In the genomic region with DNA sequence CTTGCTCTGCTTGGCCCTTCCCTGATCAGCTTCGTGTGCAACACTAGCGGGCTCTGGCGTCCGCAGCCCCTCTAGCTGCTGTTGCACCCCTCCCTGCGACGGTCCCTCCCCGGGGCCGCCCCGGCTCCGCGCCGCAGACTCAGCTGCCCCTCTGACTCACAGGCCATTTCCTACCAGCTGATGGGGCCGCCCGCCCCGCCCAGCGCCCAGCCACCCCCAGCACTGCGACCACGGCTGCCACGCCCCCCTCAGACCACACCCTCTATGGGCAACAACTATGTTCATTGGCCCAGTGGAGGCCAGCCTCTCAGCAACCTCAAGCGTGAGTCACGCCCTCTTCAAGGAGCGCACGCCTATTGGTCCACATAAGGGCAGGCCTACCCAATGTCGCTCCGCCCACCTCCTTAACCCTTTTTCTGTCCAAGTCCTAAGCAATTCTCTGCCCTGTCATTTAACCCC, we compare ENCODE assay signal across 8 mouse cellular contexts. TPM values are rescaled to one million over a fixed set of nuclear protein-coding genes. Genes with fewer than 3 reads are reported as not detected.
DNase-seq lines count a peak whose midpoint lies in the region; ATAC-seq lines count a peak whose summit lies in the region.

No protein-coding gene starts in this region.

- H3K9me3 ChIP-seq in heart, embryonic 13.5 days = no peaks in the 10 kb centered on the region
- H3K9me3 ChIP-seq in liver, embryonic 12.5 days (replicated peaks) = no peaks in the 10 kb centered on the region
- no peaks in the 10 kb centered on the region for H3K9me3 ChIP-seq in stomach, embryonic 15.5 days

- 0% methylated on average over 24 of the region's 25 CpGs for WGBS in heart, embryonic 13.5 days
- WGBS in liver, embryonic 12.5 days (ENCODE audit: insufficient replicate concordance) = 3% methylated on average over 24 of the region's 25 CpGs
- WGBS in stomach, embryonic 15.5 days = under 1% methylated on average over 25 of the region's 25 CpGs

- H3K36me3 ChIP-seq in heart, embryonic 13.5 days = peaks cover 19% of the 10 kb centered on the region
- peaks cover 20% of the 10 kb centered on the region for H3K36me3 ChIP-seq in liver, embryonic 12.5 days
- H3K36me3 ChIP-seq in stomach, embryonic 15.5 days = peaks cover 5% of the 10 kb centered on the region; the same call in 1 of the 2 replicates

- H3K4me2 ChIP-seq in heart, embryonic 13.5 days = peak overlapping the region; percentile 90
- H3K4me2 ChIP-seq in liver, embryonic 12.5 days = peak overlapping the region; percentile 93
- H3K4me2 ChIP-seq in stomach, embryonic 15.5 days = peak overlapping the region; percentile 89

- peak overlapping the region; percentile 89 for H3K27ac ChIP-seq in heart, embryonic 13.5 days (replicated peaks)
- H3K27ac ChIP-seq in liver, embryonic 12.5 days = peak overlapping the region; percentile 95
- H3K27ac ChIP-seq in stomach, embryonic 15.5 days = peak overlapping the region; percentile 71

- peak overlapping the region; percentile 94 for H3K9ac ChIP-seq in heart, embryonic 13.5 days
- H3K9ac ChIP-seq in liver, embryonic 12.5 days = peak overlapping the region; percentile 92
- peak overlapping the region; percentile 61 for H3K9ac ChIP-seq in stomach, embryonic 15.5 days

- H3K4me1 ChIP-seq in heart, embryonic 13.5 days = peaks cover 57% of the 10 kb centered on the region
- peaks cover 69% of the 10 kb centered on the region for H3K4me1 ChIP-seq in liver, embryonic 12.5 days
- peaks cover 23% of the 10 kb centered on the region for H3K4me1 ChIP-seq in stomach, embryonic 15.5 days

- peak; percentile 95 for DNase-seq in CD4-positive helper T cell, adult 2 months (ENCODE audit: low read depth, low spot score)
- DNase-seq in brain, embryonic 18.5 days (ENCODE audit: low read depth, low spot score) = peak; percentile 92
- peak; percentile 99 for DNase-seq in kidney, postnatal 10 days
- DNase-seq in natural killer cell, adult 2 months (ENCODE audit: low spot score in 2 of 2) = peak; percentile 96 to 98

- no peaks in the 10 kb centered on the region for H3K27me3 ChIP-seq in heart, embryonic 13.5 days (replicated peaks)
- H3K27me3 ChIP-seq in liver, embryonic 12.5 days (replicated peaks) = no peaks in the 10 kb centered on the region
- H3K27me3 ChIP-seq in stomach, embryonic 15.5 days (replicated peaks) = no peaks in the 10 kb centered on the region

- H3K4me3 ChIP-seq in heart, embryonic 13.5 days = peak overlapping the region; percentile 86
- H3K4me3 ChIP-seq in liver, embryonic 12.5 days = peak overlapping the region; percentile 83
- peak overlapping the region; percentile 70 for H3K4me3 ChIP-seq in stomach, embryonic 15.5 days (replicated peaks)

- peak; percentile 83 for ATAC-seq in erythroid progenitor cell, adult 5-6 weeks (replicated peaks; ENCODE audit: low FRiP score, poor library complexity, severe bottlenecking)
- peak; percentile 96 for ATAC-seq in heart, embryonic 13.5 days (ENCODE audit: extremely low read depth, insufficient number of reproducible peaks, low FRiP score, low TSS enrichment)
- ATAC-seq in liver, embryonic 12.5 days = peak; percentile 92
- peak; percentile 96 for ATAC-seq in stomach, embryonic 15.5 days (ENCODE audit: insufficient read depth, low FRiP score, low read depth)

RNA-seq across cellular contexts. Expression of a gene that starts 5.9 kb away (rescaled TPM):
- total RNA-seq in erythroid progenitor cell, adult 5-6 weeks (2015; ENCODE audit: low replicate concordance) = 52.8 and 60.9 TPM in 2 replicates
- 40.3 and 42.3 TPM in 2 replicates for total RNA-seq in erythroid progenitor cell, adult 5-6 weeks (2017; ENCODE audit: low replicate concordance)
- 14.8 and 15.5 TPM in 2 replicates for polyA plus RNA-seq in heart, embryonic 13.5 days (2015; fragmentation: Nextera tagmentation; extraction: Ambion mirVana)
- 28.9 and 32.2 TPM in 2 replicates for polyA plus RNA-seq in liver, embryonic 12.5 days (2016; fragmentation: Nextera tagmentation; extraction: Ambion mirVana)
- 11.9 and 13.2 TPM in 2 replicates for polyA plus RNA-seq in stomach, embryonic 15.5 days (2015; fragmentation: Nextera tagmentation; extraction: Ambion mirVana)

RNA-seq across cellular contexts. Expression of a gene that starts 8.6 kb away (rescaled TPM):
- total RNA-seq in erythroid progenitor cell, adult 5-6 weeks (2015; ENCODE audit: low replicate concordance) = 81.3 and 85.8 TPM in 2 replicates
- total RNA-seq in erythroid progenitor cell, adult 5-6 weeks (2017; ENCODE audit: low replicate concordance) = 34.6 and 43.5 TPM in 2 replicates
- polyA plus RNA-seq in heart, embryonic 13.5 days (2015; fragmentation: Nextera tagmentation; extraction: Ambion mirVana) = 211 and 238 TPM in 2 replicates
- polyA plus RNA-seq in liver, embryonic 12.5 days (2016; fragmentation: Nextera tagmentation; extraction: Ambion mirVana) = 280 and 292 TPM in 2 replicates
- 303 TPM in 2 replicates for polyA plus RNA-seq in stomach, embryonic 15.5 days (2015; fragmentation: Nextera tagmentation; extraction: Ambion mirVana)

RNA-seq across cellular contexts. Expression of a gene that starts 14.5 kb away (rescaled TPM):
- total RNA-seq in erythroid progenitor cell, adult 5-6 weeks (2015; ENCODE audit: low replicate concordance) = 21.8 and 49.7 TPM in 2 replicates
- 12.5 and 27.2 TPM in 2 replicates for total RNA-seq in erythroid progenitor cell, adult 5-6 weeks (2017; ENCODE audit: low replicate concordance)
- 12.7 and 13.8 TPM in 2 replicates for polyA plus RNA-seq in heart, embryonic 13.5 days (2015; fragmentation: Nextera tagmentation; extraction: Ambion mirVana)
- 16.8 and 19.4 TPM in 2 replicates for polyA plus RNA-seq in liver, embryonic 12.5 days (2016; fragmentation: Nextera tagmentation; extraction: Ambion mirVana)
- polyA plus RNA-seq in stomach, embryonic 15.5 days (2015; fragmentation: Nextera tagmentation; extraction: Ambion mirVana) = 21.7 and 22.6 TPM in 2 replicates

RNA-seq across cellular contexts. Expression of a gene that starts 18.6 kb away (rescaled TPM):
- 3.8 TPM in 1 of 2 replicates, not detected in the other for total RNA-seq in erythroid progenitor cell, adult 5-6 weeks (2015; ENCODE audit: low replicate concordance)
- total RNA-seq in erythroid progenitor cell, adult 5-6 weeks (2017; ENCODE audit: low replicate concordance) = 0.64 TPM in 1 of 2 replicates, not detected in the other
- 9.7 and 10.2 TPM in 2 replicates for polyA plus RNA-seq in heart, embryonic 13.5 days (2015; fragmentation: Nextera tagmentation; extraction: Ambion mirVana)
- polyA plus RNA-seq in liver, embryonic 12.5 days (2016; fragmentation: Nextera tagmentation; extraction: Ambion mirVana) = 0.91 and 1.2 TPM in 2 replicates
- 7.8 and 9.1 TPM in 2 replicates for polyA plus RNA-seq in stomach, embryonic 15.5 days (2015; fragmentation: Nextera tagmentation; extraction: Ambion mirVana)

RNA-seq across cellular contexts. Expression of a gene that starts 29.8 kb away (rescaled TPM):
- total RNA-seq in erythroid progenitor cell, adult 5-6 weeks (2015; ENCODE audit: low replicate concordance) = 12.6 and 20.2 TPM in 2 replicates
- total RNA-seq in erythroid progenitor cell, adult 5-6 weeks (2017; ENCODE audit: low replicate concordance) = 33.4 and 59.7 TPM in 2 replicates
- polyA plus RNA-seq in heart, embryonic 13.5 days (2015; fragmentation: Nextera tagmentation; extraction: Ambion mirVana) = 10.8 and 11.0 TPM in 2 replicates
- 12.3 and 13.6 TPM in 2 replicates for polyA plus RNA-seq in liver, embryonic 12.5 days (2016; fragmentation: Nextera tagmentation; extraction: Ambion mirVana)
- polyA plus RNA-seq in stomach, embryonic 15.5 days (2015; fragmentation: Nextera tagmentation; extraction: Ambion mirVana) = 13.0 and 17.2 TPM in 2 replicates

Comparison
In these comparisons a context has a peak if more than half of its experiments do, and no peak if none do; other contexts are left out.
1. Peak in every context shown above with its lines: DNase-seq, ATAC-seq, H3K4me3 ChIP-seq and H3K27ac ChIP-seq.